Mouse (Mus musculus): ENCODE results near the gene Tspan33.
A peak's percentile ranks its signal among the peaks of the same experiment; 100 is the strongest.
"Not testable (repeated sequence)": the region's sequence is repeated elsewhere in the genome, so short reads cannot be mapped to it uniquely, and the experiment has no call there.

Tspan33 gene

GRCm38 (mm10) chr6:29693953-29694352, at the start of gene Tspan33:
Tspan33 (plus strand) TSS chr6:29694222.
- peak; percentile 90 to 95 for DNase-seq (ENCODE audit: low spot score in 2 of 2)

GRCm38 (mm10) chr6:29649494-29650169, 44.4 kb upstream of the Tspan33 start:
- peak; percentile 88 to 91 for DNase-seq (ENCODE audit: low spot score in 2 of 2)

DNA sequence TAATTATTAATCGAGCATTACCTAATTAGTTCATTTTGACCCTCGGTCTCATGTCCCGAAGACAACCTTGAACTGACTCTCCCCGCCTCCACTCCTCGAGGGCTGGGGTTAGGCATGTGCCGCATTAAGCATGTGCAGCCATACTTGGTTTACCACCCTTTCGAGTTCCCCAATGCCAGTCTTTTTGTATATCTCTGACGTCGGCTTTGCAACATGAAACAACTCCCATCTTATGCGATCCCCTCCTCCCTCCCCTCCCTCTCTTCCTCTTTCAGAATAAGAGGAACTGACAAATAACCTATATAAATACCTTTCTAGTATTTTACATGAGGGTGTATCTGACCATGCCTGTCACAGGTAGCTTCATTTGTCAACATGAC, 43.9 kb upstream of the Tspan33 start:
- DNase-seq (ENCODE audit: low spot score in 2 of 2), result no peak

DNA sequence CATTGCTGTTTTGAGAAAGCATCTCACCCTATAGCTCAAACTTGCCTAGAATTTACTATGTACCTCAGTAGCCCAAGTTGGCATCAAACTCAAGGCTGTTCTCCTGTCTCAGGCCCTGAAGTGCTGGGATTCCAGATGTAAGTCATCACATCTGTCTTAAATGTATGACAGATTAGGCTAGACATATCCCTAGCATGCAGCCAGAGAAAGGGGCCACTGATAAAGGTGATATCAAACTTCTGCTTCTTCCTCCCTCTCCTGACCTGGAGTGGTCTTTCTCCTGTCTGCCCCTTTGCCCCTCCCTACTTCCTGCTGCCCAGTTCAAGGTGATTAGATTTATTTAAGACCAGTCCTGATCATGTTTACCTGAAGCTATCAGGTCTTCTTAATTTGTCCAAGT, 40.8 kb upstream of the Tspan33 start:
- DNase-seq (ENCODE audit: low spot score in 2 of 2), result no peak

- no peak for DNase-seq (ENCODE audit: low spot score in 2 of 2)
Measured at GRCm38 (mm10) chr6:29658626-29659475, 35.2 kb upstream of the Tspan33 start.

DNA sequence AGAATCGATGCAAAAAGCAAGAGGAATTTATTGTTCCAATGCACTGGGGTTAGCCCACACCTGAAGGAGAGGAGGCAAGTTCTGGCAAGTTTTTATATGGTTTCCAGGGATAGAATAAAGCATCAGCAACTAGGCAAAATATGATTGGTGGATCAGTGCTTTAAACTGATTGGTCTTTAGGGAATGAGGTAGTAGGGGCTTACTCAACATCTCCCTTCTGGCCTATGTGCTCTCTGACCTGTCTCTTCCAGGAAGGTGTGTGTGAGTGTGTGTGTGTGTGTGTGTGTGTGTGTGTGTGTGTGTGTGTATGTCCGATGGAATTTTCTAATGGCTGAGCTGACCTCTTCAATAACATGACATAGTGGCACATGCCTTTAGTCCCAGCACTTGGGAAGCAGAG, 34.1 kb upstream of the Tspan33 start:
- DNase-seq (ENCODE audit: low spot score in 2 of 2), result no peak

DNA sequence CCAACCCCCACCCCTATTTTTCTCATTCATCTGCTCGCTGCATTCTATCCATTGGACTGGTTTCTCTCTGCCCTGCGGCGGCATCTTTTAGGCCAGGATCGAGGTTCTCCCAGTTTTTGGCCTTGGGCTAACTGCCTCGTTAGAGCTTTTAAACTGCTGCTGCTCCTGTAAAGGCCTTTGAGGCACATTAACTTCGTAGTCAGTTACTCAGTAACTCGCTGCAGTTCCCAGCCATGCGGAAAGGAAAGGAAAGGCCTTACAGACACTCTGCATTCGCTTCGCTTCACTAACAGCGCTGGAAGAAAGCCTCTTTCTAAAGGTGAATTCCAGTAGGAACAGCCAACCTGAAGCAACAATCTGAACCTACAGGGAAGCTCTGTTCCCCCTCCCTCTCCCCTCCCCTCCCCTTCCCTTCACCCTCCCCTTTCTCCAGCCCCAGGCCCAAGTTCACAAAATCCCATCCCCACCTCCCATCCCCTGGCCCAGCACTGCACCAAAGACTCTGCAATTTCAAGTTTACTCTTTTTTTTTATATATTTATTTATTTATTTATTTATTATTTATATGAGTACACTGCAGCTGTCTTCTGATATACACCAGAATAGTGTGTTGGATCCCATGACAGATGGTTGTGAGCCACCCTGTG, 33.2 kb upstream of the Tspan33 start:
- no peak for DNase-seq (ENCODE audit: low spot score in 2 of 2)

DNA sequence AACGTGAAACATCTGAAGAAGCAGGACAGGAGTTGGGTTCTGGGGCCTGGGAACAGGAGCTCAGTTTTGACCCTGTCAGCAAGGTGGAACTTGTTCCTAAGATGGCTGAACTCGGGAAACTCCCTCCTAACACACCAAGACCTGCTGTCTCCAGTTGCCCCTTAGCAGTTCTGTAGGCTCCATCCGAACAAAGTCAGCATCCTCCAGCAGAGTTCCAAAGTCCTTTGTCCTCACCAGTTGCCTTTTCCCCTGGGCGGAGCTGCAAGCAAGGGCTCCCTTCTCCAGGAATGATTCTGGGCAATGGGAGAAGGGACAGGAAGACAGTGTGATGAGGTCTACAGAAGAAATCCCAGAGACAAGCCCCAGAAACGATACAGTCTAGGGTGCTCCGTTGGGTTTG, 26.8 kb upstream of the Tspan33 start:
- DNase-seq (ENCODE audit: low spot score in 2 of 2), result no peak

DNA sequence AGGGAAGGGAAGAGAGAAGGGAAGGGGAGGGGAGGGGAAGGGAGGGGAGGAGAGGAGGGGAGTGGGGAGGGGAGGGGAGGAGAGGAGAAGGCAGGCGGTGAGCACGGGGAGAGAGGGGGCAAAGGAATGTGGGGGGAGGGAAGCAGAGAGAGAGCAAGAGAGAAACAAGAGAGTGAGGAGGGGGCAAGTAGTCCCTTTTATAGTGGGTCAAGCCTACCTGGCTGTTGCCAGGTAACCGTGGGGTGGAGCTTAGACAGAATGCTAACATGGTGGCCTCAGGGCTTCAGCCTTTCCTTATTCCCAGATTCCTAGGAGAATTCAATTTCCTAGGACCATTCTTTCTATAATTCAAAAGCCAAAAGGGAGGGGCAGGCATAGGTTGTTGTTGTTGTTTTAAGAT, 22.3 kb upstream of the Tspan33 start:
- no peak for DNase-seq (ENCODE audit: low spot score in 2 of 2)

- no peak for DNase-seq (ENCODE audit: low spot score in 2 of 2)
Measured at GRCm38 (mm10) chr6:29672563-29673411, 21.2 kb upstream of the Tspan33 start.

DNA sequence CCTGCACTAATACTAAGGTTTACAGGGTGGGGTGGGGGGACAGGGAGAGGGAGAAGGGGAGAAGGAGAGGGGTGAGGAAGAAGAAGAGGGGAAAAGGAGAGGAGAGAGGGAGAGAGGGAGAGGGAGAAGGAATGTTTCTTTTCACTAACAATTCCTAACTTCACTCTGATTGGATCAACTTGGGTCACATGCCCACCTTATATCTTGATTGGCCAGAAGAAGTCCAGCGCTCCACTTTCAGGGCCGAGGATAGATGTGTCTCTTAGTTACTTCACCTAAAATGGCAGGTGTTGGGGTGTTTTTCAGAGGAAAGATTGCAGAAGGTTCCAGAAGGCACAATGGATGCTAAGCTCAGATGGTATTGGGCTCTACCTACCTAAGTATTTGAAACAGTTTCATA, 20.3 kb upstream of the Tspan33 start:
- DNase-seq (ENCODE audit: low spot score in 2 of 2), result no peak

DNA sequence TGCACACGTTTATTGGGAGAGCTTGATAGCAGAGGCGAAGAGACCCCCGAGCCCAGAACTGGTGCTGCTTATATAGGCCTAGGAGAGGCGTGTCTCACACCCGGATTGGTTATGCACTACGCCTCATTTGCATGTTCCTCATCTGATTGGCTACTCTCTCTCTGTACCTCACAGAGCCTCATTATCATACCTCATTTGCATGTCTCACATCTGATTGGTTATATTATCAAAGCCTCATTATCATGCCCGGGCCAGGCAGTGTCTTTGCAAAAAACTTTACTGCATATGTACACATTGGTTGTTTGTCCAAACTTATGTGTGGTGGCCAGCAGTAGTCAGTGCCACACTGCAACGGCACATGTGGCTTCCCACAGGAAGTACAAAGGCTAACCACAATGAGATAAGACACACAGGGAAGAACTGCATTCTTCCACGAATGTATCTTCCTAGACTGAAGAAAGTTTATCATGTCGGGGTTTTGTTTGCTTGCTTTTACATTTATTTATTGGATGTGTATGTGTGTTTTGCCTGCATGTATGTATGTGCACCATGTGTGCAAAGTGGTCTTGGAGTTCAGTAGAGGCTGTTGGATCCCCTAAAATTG, 14.0 kb upstream of the Tspan33 start:
- DNase-seq (ENCODE audit: low spot score in 2 of 2), result not testable (repeated sequence)

GRCm38 (mm10) chr6:29681853-29682252, 12.2 kb upstream of the Tspan33 start:
- DNase-seq (ENCODE audit: low spot score in 2 of 2), result no peak

DNA sequence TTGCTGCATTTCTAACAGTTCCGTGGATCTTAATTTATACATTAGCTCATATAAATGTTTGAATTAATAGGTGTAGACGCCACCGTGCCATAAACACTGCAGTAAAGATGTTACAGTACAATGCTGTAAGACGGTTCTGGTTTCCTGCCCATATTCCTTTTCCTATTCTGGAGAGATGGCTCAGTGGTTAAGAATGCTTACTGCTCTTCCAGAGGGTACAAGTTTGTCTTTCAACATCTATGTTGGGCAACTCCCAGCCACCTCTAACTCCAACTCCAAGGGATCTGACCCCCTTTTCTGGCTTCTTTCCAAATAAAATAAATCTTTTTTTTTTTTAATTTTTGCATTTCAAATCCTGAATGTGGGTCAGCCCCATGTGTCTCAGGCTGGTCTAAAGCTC, 9.3 kb upstream of the Tspan33 start:
- DNase-seq (ENCODE audit: low spot score in 2 of 2), result no peak

DNA sequence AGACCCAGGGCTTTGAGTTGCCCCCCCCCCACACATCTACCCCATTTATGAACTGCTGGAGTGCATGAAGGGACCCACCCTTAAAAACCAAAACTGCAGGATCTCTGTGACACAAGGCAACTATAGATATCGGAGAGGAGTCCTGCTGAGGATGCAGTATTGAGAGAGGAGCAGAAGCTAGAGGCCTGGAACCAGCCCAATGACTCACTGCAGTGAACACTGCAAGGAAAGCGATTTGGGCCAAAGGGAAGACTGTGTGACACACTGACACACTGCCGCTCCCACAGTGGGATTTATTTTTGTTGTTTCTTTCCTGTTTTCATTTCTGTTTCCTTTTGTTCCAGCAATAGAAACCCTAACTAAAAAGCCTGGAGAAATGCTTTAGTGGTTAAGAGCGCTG, 8.1 kb upstream of the Tspan33 start:
- no peak for DNase-seq (ENCODE audit: low spot score in 2 of 2)

- DNase-seq (ENCODE audit: low spot score in 2 of 2), result no peak
Measured at GRCm38 (mm10) chr6:29689458-29689857, 4.6 kb upstream of the Tspan33 start.

- peak; percentile 41 to 55 for DNase-seq (ENCODE audit: low spot score in 2 of 2)
Measured at GRCm38 (mm10) chr6:29694375-29695289, 610 bp downstream of the Tspan33 start.

GRCm38 (mm10) chr6:29695290-29695674, 1.3 kb downstream of the Tspan33 start:
- DNase-seq (ENCODE audit: low spot score in 2 of 2), result peak; percentile 32 to 60

DNA sequence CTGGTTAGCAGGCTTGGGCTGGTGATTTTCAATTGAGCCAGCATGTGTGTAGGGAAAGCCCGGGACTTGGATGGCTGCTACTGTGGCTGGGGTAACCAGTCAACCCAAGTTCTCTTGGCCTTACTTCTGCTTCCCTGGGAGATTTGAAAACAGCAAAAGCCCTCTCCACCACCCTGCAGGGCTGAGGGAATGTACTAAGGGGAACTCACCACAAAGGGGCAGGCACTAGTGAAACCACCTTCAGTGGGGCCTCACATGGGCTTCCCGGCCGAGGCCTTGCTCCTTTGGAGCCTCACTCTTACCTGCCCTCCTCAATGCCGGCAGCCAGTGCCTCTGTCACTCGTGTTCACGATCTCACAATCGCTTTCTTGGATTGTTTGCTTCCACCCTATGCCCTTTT, 2.0 kb downstream of the Tspan33 start:
- DNase-seq (ENCODE audit: low spot score in 2 of 2), result peak; percentile 61 to 73

- peak in 1 of 2 experiments; percentile 56 for DNase-seq (ENCODE audit: low spot score in 2 of 2)
Measured at GRCm38 (mm10) chr6:29697139-29697538, 3.1 kb downstream of the Tspan33 start.

Data from spleen, postnatal 10 days (tissue).